Mouse (Mus musculus) liver, embryonic 16.5 days (tissue): Measurements from ENCODE around the gene Spata13. TPM values are rescaled to one million over a fixed set of nuclear protein-coding genes. Genes with fewer than 3 reads are reported as not detected.

Experiments
- ATAC-seq: fragments of 200-750 bp; cut with Nextera tagmentation; 2 replicates; pipeline ENCODE4 v1.8.0; 2017; ENCODE audit warnings: low read depth, mild to moderate bottlenecking, moderate number of reproducible peaks, moderate library complexity
- H3K27ac ChIP-seq: fragments of 300-500 bp; sonication (generic); 2 replicates; pipeline ENCODE4 v1.5.1; 2014; ENCODE audit warnings: mild to moderate bottlenecking, low read length
- H3K27me3 ChIP-seq: fragments of 300-500 bp; sonication (generic); 2 replicates; pipeline ENCODE4 v1.6.1; 2014; ENCODE audit warnings: low read depth, low read length, mixed read lengths; ENCODE audit not compliant: control insufficient read depth, insufficient read depth
- H3K36me3 ChIP-seq: fragments of 300-500 bp; sonication (generic); 2 replicates; pipeline ENCODE4 v1.6.1; 2014; ENCODE audit warnings: mild to moderate bottlenecking; ENCODE audit not compliant: control insufficient read depth, insufficient read depth
- H3K4me1 ChIP-seq: fragments of 300-500 bp; sonication (generic); 2 replicates; pipeline ENCODE4 v1.6.1; 2014; ENCODE audit warnings: low read depth, low read length, mixed read lengths; ENCODE audit not compliant: control insufficient read depth
- H3K4me2 ChIP-seq: fragments of 300-500 bp; sonication (generic); 2 replicates; pipeline ENCODE4 v1.6.1; 2014; ENCODE audit warnings: low read depth, low read length, mixed read lengths
- H3K4me3 ChIP-seq: fragments of 300-500 bp; sonication (generic); 2 replicates; pipeline ENCODE4 v1.5.1; 2014; ENCODE audit warnings: low read depth, mild to moderate bottlenecking, low read length
- H3K9ac ChIP-seq: fragments of 300-500 bp; sonication (generic); 2 replicates; pipeline ENCODE4 v1.6.1; 2014; ENCODE audit warnings: low read depth, low read length
- H3K9me3 ChIP-seq: fragments of 300-500 bp; sonication (generic); replicated peaks from 2 replicates; pipeline ENCODE4 v1.6.1; 2016; ENCODE audit warnings: low read length; ENCODE audit not compliant: control insufficient read depth
- WGBS: fragments of 180-500 bp; shearing (Covaris S2); extraction: QIAGEN DNeasy Blood & Tissue Kit; methylation state at CpG from one replicate; pipeline ENCODE4 v1.1.7; 2014; ENCODE audit not compliant: insufficient replicate concordance; 5-methylcytosine and 5-hydroxymethylcytosine counted together
- polyA plus RNA-seq: library from polyadenylated mRNA; unstranded; fragments of >200 nt; fragmentation: Nextera tagmentation; extraction: Ambion mirVana; gene quantifications from 2 replicates; pipeline ENCODE4 v1.2.1, GENCODE M21; 2015

Gene Spata13
- polyA plus RNA-seq, 1 experiment from 2014 or later, result 21.5 TPM

DNA sequence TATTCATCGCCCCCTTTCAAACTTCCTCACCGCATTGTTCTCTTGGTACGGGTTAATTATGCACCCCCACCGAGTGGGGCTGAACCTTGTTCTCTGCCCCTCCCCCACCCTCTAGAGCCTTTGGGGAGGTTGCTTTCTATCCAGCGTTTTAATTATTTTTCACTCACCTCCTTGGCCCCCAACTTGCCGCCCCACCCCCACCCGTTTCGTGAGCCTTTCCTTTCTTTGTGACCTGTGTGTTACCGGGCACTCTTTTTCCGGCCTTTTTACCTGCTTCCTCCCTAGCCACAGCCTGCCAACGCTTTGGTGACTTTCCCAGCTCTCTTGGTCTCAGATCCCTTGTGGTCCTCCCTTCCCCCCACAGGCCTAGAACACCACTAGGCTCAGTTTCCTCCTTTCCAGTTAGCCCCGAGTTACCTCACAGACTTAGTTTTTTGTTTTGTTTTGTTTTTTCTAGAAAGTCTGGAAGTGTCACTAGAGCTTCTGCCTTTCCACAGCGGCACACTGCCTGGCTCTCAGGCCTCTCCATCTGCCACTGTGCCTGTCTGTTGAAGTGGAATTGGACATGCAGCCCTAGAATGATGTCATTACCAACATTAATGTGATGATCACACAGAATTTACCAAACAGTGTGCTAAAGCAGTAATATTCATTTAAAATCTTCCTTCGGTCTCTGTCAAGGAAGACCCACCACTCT is 2.3 kb downstream of the Spata13 start:
- Histone ChIP-seq H3K27me3 (peaks cover 18% of the 10 kb centered on the region), H3K4me3 (peak overlapping the region; percentile 82), H3K4me2 (peak overlapping the region; percentile 86), H3K27ac (peak overlapping the region; percentile 62), H3K36me3 (no peaks in the 10 kb centered on the region; the same call in 1 of the 2 replicates), H3K9me3 (no peaks in the 10 kb centered on the region), H3K9ac (peak overlapping the region; percentile 81), H3K4me1 (peaks cover 46% of the 10 kb centered on the region)
- WGBS, result 12% methylated on average over 14 of the region's 14 CpGs
- ATAC-seq, result no peak

- Histone ChIP-seq H3K9ac (no peak overlapping the region), H3K9me3 (no peaks in the 10 kb centered on the region), H3K4me2 (peak overlapping the region; percentile 86), H3K4me3 (peak overlapping the region; percentile 82), H3K4me1 (peaks cover 46% of the 10 kb centered on the region), H3K36me3 (no peaks in the 10 kb centered on the region; the same call in 1 of the 2 replicates), H3K27me3 (peaks cover 15% of the 10 kb centered on the region), H3K27ac (peak overlapping the region; percentile 17; the same call in 1 of the 2 replicates)
- WGBS, result 39% methylated on average over 2 of the region's 2 CpGs
- no peak for ATAC-seq
Measured at GRCm38 (mm10) chr14:60636608-60636980, 2.8 kb downstream of the Spata13 start.

DNA sequence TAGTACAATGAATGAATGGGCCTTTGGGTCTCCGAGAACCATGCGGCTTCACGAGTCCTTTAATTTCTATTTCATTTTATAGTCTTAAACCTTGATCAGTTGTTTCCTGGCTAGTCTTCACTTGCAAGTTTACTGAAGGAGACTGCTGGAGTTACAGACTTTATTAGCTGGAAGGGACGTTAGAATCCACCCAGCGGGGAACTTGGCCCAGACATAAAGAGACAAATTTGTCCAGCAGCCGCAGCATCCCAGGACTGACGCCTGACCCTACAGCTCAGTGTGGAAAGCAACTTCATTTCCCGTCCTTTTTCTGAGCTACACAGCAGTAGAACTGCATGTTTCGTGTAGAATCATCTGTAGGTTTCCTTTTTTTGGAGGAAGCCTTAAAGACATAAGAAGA is 3.2 kb downstream of the Spata13 start:
- Histone ChIP-seq H3K4me2 (peak overlapping the region; percentile 86), H3K9me3 (no peaks in the 10 kb centered on the region), H3K4me3 (peak overlapping the region; percentile 82), H3K36me3 (no peaks in the 10 kb centered on the region; the same call in 1 of the 2 replicates), H3K9ac (no peak overlapping the region), H3K27me3 (peaks cover 11% of the 10 kb centered on the region), H3K4me1 (peaks cover 46% of the 10 kb centered on the region), H3K27ac (peak overlapping the region; percentile 17; the same call in 1 of the 2 replicates)
- 80% methylated on average over 9 of the region's 9 CpGs for WGBS
- no peak for ATAC-seq

DNA sequence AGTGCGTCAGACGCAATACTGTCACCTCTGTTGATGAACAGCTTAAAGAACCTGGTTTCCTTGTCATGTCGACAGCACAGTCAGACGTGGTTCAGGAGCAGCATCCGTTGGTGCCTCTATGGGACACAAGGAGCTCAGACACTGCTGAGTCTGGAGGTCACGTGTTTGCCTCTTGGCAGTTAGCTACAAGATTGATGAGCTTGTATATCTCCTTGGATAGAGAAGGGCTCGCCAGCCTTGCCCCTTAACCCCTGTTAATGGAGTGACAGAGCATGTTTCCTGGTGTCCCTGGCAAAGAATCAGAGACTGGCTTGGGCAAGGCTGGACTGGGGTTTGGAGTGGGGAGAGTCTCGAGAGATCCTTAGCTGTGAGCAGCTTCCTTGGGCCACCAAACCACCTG is 4.4 kb downstream of the Spata13 start:
- Histone ChIP-seq H3K36me3 (no peaks in the 10 kb centered on the region; the same call in 1 of the 2 replicates), H3K9ac (no peak overlapping the region), H3K4me3 (no peak overlapping the region), H3K27ac (no peak overlapping the region; the same call in 1 of the 2 replicates), H3K9me3 (no peaks in the 10 kb centered on the region), H3K27me3 (peaks cover 2% of the 10 kb centered on the region), H3K4me2 (no peak overlapping the region), H3K4me1 (peaks cover 46% of the 10 kb centered on the region)
- no peak for ATAC-seq
- WGBS, result 67% methylated on average over 8 of the region's 8 CpGs

DNA sequence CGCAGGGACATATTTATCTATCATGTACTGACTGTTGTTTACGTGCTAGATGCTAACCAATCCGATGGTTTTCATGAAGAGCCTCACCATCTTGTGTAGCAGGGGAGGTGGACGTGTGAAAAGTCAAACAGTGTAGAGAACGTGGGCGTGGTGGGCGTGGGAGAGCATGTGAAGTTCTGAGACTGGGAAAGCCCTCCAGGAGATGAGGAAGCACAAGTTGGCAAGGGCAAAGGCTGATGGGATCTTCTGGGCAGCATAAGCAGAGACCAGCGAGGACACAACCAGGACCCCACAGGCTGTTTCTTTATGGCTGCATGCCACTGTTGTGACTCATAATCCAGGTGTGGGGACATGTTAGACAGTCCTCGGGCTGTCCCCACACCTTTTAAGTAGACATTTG is 5.4 kb downstream of the Spata13 start:
- no peaks in the 10 kb centered on the region for H3K9me3 ChIP-seq
- no peaks in the 10 kb centered on the region; the same call in 1 of the 2 replicates for H3K36me3 ChIP-seq
- 65% methylated on average over 9 of the region's 9 CpGs for WGBS
- no peak overlapping the region; the same call in 1 of the 2 replicates for H3K9ac ChIP-seq
- H3K4me3 ChIP-seq, result no peak overlapping the region; the same call in 1 of the 2 replicates
- ATAC-seq, result no peak
- H3K27me3 ChIP-seq, result no peaks in the 10 kb centered on the region
- peaks cover 41% of the 10 kb centered on the region for H3K4me1 ChIP-seq
- H3K4me2 ChIP-seq, result peak overlapping the region; percentile 38
- H3K27ac ChIP-seq, result peak overlapping the region; percentile 33

GRCm38 (mm10) chr14:60641120-60641519 is 7.3 kb downstream of the Spata13 start:
- Histone ChIP-seq H3K9ac (no peak overlapping the region), H3K4me1 (peaks cover 39% of the 10 kb centered on the region), H3K36me3 (no peaks in the 10 kb centered on the region; the same call in 1 of the 2 replicates), H3K27me3 (no peaks in the 10 kb centered on the region), H3K27ac (no peak overlapping the region), H3K9me3 (no peaks in the 10 kb centered on the region), H3K4me3 (no peak overlapping the region), H3K4me2 (no peak overlapping the region)
- no peak for ATAC-seq
- 80% methylated on average over 6 of the region's 6 CpGs for WGBS

GRCm38 (mm10) chr14:60642131-60642530 is 8.3 kb downstream of the Spata13 start:
- Histone ChIP-seq H3K9me3 (no peaks in the 10 kb centered on the region), H3K4me2 (no peak overlapping the region), H3K4me3 (no peak overlapping the region), H3K4me1 (peaks cover 30% of the 10 kb centered on the region), H3K9ac (no peak overlapping the region), H3K36me3 (no peaks in the 10 kb centered on the region; the same call in 1 of the 2 replicates), H3K27ac (no peak overlapping the region), H3K27me3 (no peaks in the 10 kb centered on the region)
- 84% methylated on average over 1 of the region's 1 CpGs for WGBS
- ATAC-seq, result no peak

DNA sequence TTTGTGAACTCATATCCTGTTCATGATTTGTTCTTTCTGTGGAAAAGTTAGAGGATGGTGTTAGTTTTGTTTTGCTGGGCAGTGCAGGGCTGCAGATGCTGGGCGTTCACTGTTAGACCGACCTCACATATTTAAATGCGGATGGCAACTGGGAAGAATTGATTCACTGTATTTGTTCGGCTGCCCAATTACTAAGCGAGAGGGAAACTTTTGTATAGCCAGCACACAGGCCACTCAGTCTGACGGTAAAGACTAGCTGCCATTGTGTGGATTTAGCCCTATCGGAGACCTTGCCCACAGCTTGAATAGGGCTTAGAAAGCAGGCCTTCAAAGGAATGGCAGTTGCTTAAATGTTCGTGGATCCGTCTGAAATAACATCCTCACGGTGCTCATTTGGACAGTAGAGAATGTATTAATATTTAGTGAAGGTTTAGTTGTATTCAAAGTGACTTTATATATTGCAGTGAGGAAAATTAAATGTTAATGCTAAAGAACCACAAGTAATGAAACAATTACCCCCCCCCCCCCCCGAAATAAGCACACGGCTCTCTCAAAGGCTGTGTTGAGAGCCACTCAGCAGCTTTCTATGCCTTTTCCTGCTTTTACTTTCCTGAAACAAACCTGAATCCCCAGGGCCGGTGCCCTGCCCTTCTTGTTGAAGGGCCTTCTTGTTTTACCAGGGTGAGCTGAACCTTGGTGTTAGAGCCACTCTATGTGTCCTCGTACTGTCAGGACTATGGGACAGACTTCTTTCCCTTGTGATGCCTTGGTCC is 9.5 kb downstream of the Spata13 start:
- Histone ChIP-seq H3K27me3 (no peaks in the 10 kb centered on the region), H3K36me3 (no peaks in the 10 kb centered on the region), H3K4me2 (no peak overlapping the region), H3K4me1 (peaks cover 23% of the 10 kb centered on the region), H3K4me3 (no peak overlapping the region), H3K9ac (no peak overlapping the region), H3K9me3 (no peaks in the 10 kb centered on the region), H3K27ac (no peak overlapping the region)
- ATAC-seq, result no peak
- 85% methylated on average over 14 of the region's 14 CpGs for WGBS

DNA sequence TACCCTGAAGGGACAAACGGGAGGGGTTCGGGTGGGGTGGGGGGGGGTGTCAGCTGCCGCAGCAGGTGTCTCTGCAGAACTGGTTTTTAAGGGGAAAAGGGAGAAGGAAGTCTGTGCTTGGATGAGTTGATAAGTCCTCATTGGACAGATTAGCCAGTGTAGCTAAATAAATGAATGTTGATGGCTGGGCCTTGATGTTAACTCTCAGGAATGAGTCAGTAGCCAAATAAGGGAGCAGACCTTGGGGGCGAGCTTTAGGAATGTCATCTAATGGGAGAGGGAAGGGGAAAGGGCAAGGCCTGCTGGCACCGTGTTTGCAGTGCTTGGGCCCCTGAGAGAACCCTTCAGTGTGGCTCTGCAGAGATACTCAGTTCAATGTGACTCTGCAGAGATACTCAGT is 12.6 kb downstream of the Spata13 start:
- no peak overlapping the region for H3K4me2 ChIP-seq
- ATAC-seq, result no peak
- WGBS, result 64% methylated on average over 5 of the region's 5 CpGs

More for the DNA sequence above, 12.6 kb downstream of the Spata13 start:
- Histone ChIP-seq H3K4me3 (no peak overlapping the region), H3K27ac (no peak overlapping the region), H3K27me3 (no peaks in the 10 kb centered on the region), H3K9ac (no peak overlapping the region), H3K36me3 (no peaks in the 10 kb centered on the region), H3K9me3 (no peaks in the 10 kb centered on the region), H3K4me1 (peaks cover 15% of the 10 kb centered on the region)
